Mouse (Mus musculus) C2C12 (cell line): ENCODE data around the gene Ina. TPM values are rescaled to one million over a fixed set of nuclear protein-coding genes. Genes with fewer than 3 reads are reported as not detected.
A peak's percentile ranks its signal among the peaks of the same experiment; 100 is the strongest.
"Not testable (repeated sequence)": the region's sequence is repeated elsewhere in the genome, so short reads cannot be mapped to it uniquely, and the experiment has no call there.

Experiments used
- H3K27me3 ChIP-seq: one replicate; pipeline ENCODE4 v1.6.1; 2011; ENCODE audit not compliant: control insufficient read depth, insufficient read depth, insufficient read length
- H3K36me3 ChIP-seq: one replicate; pipeline ENCODE4 v1.6.1; 2011; ENCODE audit not compliant: control insufficient read depth, insufficient read depth
- H3K4me3 ChIP-seq: one replicate; pipeline ENCODE4 v1.5.1; 2011; ENCODE audit warnings: mild to moderate bottlenecking, control low read depth; ENCODE audit not compliant: poor library complexity, insufficient read depth, severe bottlenecking
- H3K79me2 ChIP-seq: one replicate; pipeline ENCODE4 v1.6.1; 2011; ENCODE audit not compliant: control insufficient read depth, insufficient read depth
- H3K79me3 ChIP-seq: one replicate; pipeline ENCODE4 v1.6.1; 2011; ENCODE audit warnings: low read depth, control low read depth
- H3ac ChIP-seq: one replicate; pipeline ENCODE3; 2011; ENCODE audit warnings: low read depth; ENCODE audit not compliant: control insufficient read depth, insufficient read length
- CEBPB ChIP-seq: IDR thresholded peaks from one replicate; pipeline ENCODE4 v1.6.1; 2011; ENCODE audit warnings: low read depth, mild to moderate bottlenecking, control low read depth, moderate library complexity
- CTCF ChIP-seq: IDR thresholded peaks from one replicate; pipeline ENCODE4 v1.5.1; 2011; ENCODE audit not compliant: control insufficient read depth, insufficient read depth, insufficient read length
- FOSL1 ChIP-seq: IDR thresholded peaks from one replicate; pipeline ENCODE4 v1.8.0; 2011; ENCODE audit warnings: mild to moderate bottlenecking, low read length; ENCODE audit not compliant: poor library complexity, insufficient read depth, severe bottlenecking
- MAX ChIP-seq: IDR thresholded peaks from one replicate; pipeline ENCODE4 v1.6.1; 2011; ENCODE audit warnings: mild to moderate bottlenecking, control low read depth
- MYOD1 ChIP-seq: IDR thresholded peaks from one replicate; pipeline ENCODE4 v1.6.1; 2011; ENCODE audit warnings: low read depth; ENCODE audit not compliant: control insufficient read depth, insufficient read length
- MYOG ChIP-seq: IDR thresholded peaks from one replicate; pipeline ENCODE4 v1.6.1; 2011; ENCODE audit not compliant: control insufficient read depth, insufficient read length; ENCODE audit errors: extremely low read depth
- USF1 ChIP-seq: IDR thresholded peaks from one replicate; pipeline ENCODE4 v1.6.1; 2011; ENCODE audit warnings: low read depth, mild to moderate bottlenecking, control low read depth, moderate library complexity
- polyA plus RNA-seq: library from polyadenylated mRNA; unstranded; fragments of >200 nt; fragmentation: generic; extraction: Trizol; gene quantifications from one replicate; pipeline ENCODE4 v1.2.1, GENCODE M21; 2012; ENCODE audit warnings: missing spikeins

The Ina gene
- polyA plus RNA-seq, 1 experiment: not detected

GRCm38 (mm10) chr19:46988231-46989087 is 26.0 kb upstream of the Ina start:
- Histone ChIP-seq H3ac (no peak overlapping the region), H3K27me3 (no peaks in the 10 kb centered on the region), H3K79me3 (no peaks in the 10 kb centered on the region), H3K36me3 (no peaks in the 10 kb centered on the region), H3K4me3 (no peak overlapping the region), H3K79me2 (no peaks in the 10 kb centered on the region)
- TF ChIP-seq CEBPB (no peak), MYOD1 (no peak), CTCF (no peak), MAX (no peak), MYOG (no peak), FOSL1 (no peak), USF1 (no peak)

DNA sequence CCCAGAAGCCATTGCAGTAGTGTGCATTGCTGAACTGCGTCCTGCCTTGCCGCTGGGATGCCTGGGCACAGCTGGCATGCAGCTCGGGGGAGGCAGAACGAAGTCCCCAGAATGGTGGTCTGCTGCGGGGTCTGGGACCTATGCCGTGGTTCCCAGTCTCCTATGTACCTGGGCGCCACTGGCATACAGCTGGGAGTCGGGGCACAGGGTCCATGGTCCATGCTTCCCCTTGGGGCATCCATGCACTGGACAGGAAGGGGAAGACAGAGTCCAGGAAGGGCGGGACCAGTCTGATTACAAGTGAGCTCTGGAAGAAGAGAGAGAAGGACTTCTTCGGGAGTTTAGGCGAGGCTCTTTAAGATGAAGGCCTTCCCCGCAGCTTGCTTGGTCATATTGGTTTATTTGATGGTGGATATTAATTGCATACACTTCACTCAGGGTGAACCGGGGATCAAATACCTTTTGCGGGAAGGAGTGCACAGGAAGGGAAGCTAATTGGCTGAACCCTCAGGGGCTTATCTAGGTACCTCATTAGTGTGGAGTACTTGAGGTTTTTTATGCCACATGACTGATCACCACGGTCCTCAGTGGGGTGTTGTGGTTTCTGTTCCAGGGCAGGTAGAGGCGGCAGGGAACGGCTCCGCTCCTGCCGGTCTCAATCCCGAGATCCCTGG is 24.9 kb upstream of the Ina start:
- Histone ChIP-seq H3K36me3 (no peaks in the 10 kb centered on the region), H3K79me2 (no peaks in the 10 kb centered on the region), H3ac (no peak overlapping the region), H3K27me3 (peaks cover 4% of the 10 kb centered on the region), H3K79me3 (no peaks in the 10 kb centered on the region), H3K4me3 (no peak overlapping the region)
- TF ChIP-seq USF1 (no peak), FOSL1 (no peak), MYOG (no peak), MAX (no peak), MYOD1 (no peak), CEBPB (no peak), CTCF (no peak)

DNA sequence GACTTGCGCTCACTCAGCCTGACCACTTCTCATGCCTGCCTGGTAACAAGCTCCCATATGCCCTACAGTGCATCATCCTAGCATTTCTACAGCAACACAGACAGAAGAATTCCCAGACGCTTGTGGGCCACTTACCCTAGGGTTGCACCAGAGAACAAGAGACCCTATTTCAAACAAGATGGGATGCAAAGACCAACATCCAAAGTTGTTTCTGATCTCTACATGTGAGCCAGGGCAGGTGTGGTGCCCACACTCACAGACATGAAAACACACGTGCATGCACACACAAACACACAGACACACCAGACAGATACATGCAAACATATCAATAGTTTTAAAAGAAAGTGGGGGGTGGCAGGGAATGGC is 24.4 kb upstream of the Ina start:
- Histone ChIP-seq H3K36me3 (no peaks in the 10 kb centered on the region), H3ac (no peak overlapping the region), H3K4me3 (no peak overlapping the region), H3K79me2 (no peaks in the 10 kb centered on the region), H3K27me3 (peaks cover 4% of the 10 kb centered on the region), H3K79me3 (no peaks in the 10 kb centered on the region)
- TF ChIP-seq FOSL1: no peak
- TF ChIP-seq USF1: no peak

DNA sequence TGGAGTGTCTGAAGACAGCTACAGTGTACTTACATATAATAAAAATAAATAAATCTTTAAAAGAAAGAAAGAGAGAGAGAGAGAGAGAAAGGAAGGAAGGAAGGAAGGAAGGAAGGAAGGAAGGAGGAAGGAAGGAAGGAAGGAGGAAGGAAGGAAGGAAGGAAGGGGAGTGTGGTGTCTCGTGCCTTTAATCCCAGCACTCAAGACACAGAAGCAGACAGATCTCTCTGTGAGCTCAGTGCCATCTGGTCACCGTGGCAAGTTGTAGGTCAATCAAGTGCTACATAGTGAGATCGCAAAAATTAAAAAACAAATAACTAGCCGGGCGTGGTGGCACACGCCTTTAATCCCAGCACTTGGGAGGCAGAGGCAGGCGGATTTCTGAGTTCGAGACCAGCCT is 23.9 kb upstream of the Ina start:
- H3K79me3 ChIP-seq, H3K4me3 ChIP-seq, H3K27me3 ChIP-seq, H3K79me2 ChIP-seq, H3K36me3 ChIP-seq, H3ac ChIP-seq: not testable (repeated sequence)

- Histone ChIP-seq H3K36me3 (no peaks in the 10 kb centered on the region), H3K27me3 (peaks cover 4% of the 10 kb centered on the region), H3K4me3 (no peak overlapping the region), H3K79me2 (no peaks in the 10 kb centered on the region), H3ac (peak overlapping the region; percentile 20), H3K79me3 (no peaks in the 10 kb centered on the region)
- TF ChIP-seq MAX (no peak), USF1 (no peak), MYOG (no peak), MYOD1 (no peak), FOSL1 (no peak), CTCF (peak; percentile 65), CEBPB (no peak)
These were observed 23.4 kb upstream of the Ina start for GRCm38 (mm10) chr19:46991145-46991544.

GRCm38 (mm10) chr19:46992329-46992728 is 22.2 kb upstream of the Ina start:
- H3K4me3 ChIP-seq, H3K79me2 ChIP-seq, H3ac ChIP-seq, H3K79me3 ChIP-seq, H3K36me3 ChIP-seq, H3K27me3 ChIP-seq: not testable (repeated sequence)
